Mouse (Mus musculus) intestine, postnatal 0 days (tissue): ENCODE results near the gene Sass6. TPM values are rescaled to one million over a fixed set of nuclear protein-coding genes. Genes with fewer than 3 reads are reported as not detected.
"Not testable (repeated sequence)": the region's sequence is repeated elsewhere in the genome, so short reads cannot be mapped to it uniquely, and the experiment has no call there.

Experiments
- ATAC-seq: fragments of 200-750 bp; cut with Nextera tagmentation; 2 replicates; pipeline ENCODE4 v1.8.0; 2017; ENCODE audit warnings: mild to moderate bottlenecking, moderate TSS enrichment, moderate library complexity
- H3K27ac ChIP-seq: fragments of 300-500 bp; sonication (generic); 2 replicates; pipeline ENCODE4 v1.5.1; 2014; ENCODE audit warnings: mild to moderate bottlenecking, low read depth, low read length, moderate library complexity
- H3K27me3 ChIP-seq: fragments of 300-500 bp; sonication (generic); replicated peaks from 2 replicates; pipeline ENCODE4 v1.6.1; 2014; ENCODE audit warnings: low read length, mixed read lengths; ENCODE audit not compliant: control insufficient read depth, insufficient read depth
- H3K36me3 ChIP-seq: fragments of 300-500 bp; sonication (generic); 2 replicates; pipeline ENCODE4 v1.6.1; 2014; ENCODE audit warnings: mild to moderate bottlenecking, moderate library complexity; ENCODE audit not compliant: control insufficient read depth, insufficient read depth
- H3K4me1 ChIP-seq: fragments of 300-500 bp; sonication (generic); replicated peaks from 2 replicates; pipeline ENCODE4 v1.6.1; 2014; ENCODE audit warnings: antibody characterized with exemption, low read length, mixed read lengths; ENCODE audit not compliant: control insufficient read depth, insufficient read depth
- H3K4me2 ChIP-seq: fragments of 300-500 bp; sonication (generic); replicated peaks from 2 replicates; pipeline ENCODE4 v1.6.1; 2014; ENCODE audit warnings: low read depth, mild to moderate bottlenecking, moderate library complexity
- H3K4me3 ChIP-seq: fragments of 300-500 bp; sonication (generic); 2 replicates; pipeline ENCODE4 v1.5.1; 2014; ENCODE audit warnings: low read depth, low read length
- H3K9ac ChIP-seq: fragments of 300-500 bp; sonication (generic); 2 replicates; pipeline ENCODE4 v1.6.1; 2014; ENCODE audit warnings: mild to moderate bottlenecking, low read depth, low read length
- H3K9me3 ChIP-seq: fragments of 300-500 bp; sonication (generic); 2 replicates; pipeline ENCODE4 v1.6.1; 2016; ENCODE audit warnings: mixed run types; ENCODE audit not compliant: control insufficient read depth
- CTCF ChIP-seq: sonication (generic); IDR thresholded peaks from 2 replicates; pipeline ENCODE4 v1.5.1; 2016; ENCODE audit warnings: low read depth, mild to moderate bottlenecking, control low read depth, antibody characterized with exemption, moderate library complexity
- WGBS: fragments of 180-500 bp; shearing (Covaris S2); extraction: QIAGEN DNeasy Blood & Tissue Kit; methylation state at CpG from one replicate; pipeline ENCODE4 v1.1.7; 2014; 5-methylcytosine and 5-hydroxymethylcytosine counted together
- polyA plus RNA-seq: library from polyadenylated mRNA; unstranded; fragments of >200 nt; fragmentation: Nextera tagmentation; extraction: Ambion mirVana; gene quantifications from 2 replicates; pipeline ENCODE4 v1.2.1, GENCODE M21; 2015

The Sass6 gene
- polyA plus RNA-seq, 1 experiment from 2014 or later: 4.1 TPM

DNA sequence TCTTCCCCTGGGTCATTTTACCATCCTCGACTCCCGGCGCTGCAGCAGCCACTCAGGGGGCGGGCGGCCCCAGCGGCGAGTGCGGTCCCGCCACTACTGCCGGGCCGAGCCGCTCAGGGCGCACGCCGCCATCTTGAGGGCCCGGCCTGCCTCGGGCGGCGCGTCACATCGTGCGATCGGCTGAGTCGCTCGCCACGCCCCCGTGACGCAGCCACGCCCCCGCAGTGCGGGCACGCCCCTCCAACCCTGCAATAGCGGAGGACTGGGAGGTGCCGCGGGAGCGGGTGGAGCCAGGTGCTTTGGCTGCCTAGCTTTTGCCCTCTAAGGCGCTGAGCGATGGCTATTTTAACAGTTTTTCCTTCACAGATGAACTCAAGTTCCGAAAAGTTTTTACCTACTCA, 67.7 kb downstream of the Sass6 start, which contains the start of gene Mfsd14a:
Gene Mfsd14a, minus strand, starts transcription at position 215 of the 401 bp plus-strand sequence.
- Histone ChIP-seq H3K4me2 (peak within 1 kb of the TSS; percentile 70), H3K36me3 (0 out of 2 replicates have a peak, but pooled peaks cover under 1% of the 10 kb centered on the region), H3K4me1 (peaks cover 6% of the 10 kb centered on the region; the same call in 1 of the 2 replicates), H3K9ac (peak within 1 kb of the TSS; percentile 94), H3K4me3 (peak within 1 kb of the TSS; percentile 96), H3K9me3 (no peaks in the 10 kb centered on the region), H3K27me3 (no peaks in the 10 kb centered on the region), H3K27ac (peak within 1 kb of the TSS; percentile 93)
- peak; percentile 97 for ATAC-seq
- WGBS: under 1% methylated on average over 33 of the region's 39 CpGs
- peak; percentile 17; the same call in 1 of the 2 replicates for TF ChIP-seq CTCF

- not testable (repeated sequence) for ATAC-seq, H3K9ac ChIP-seq, H3K36me3 ChIP-seq, H3K4me1 ChIP-seq, H3K4me3 ChIP-seq, H3K4me2 ChIP-seq, H3K9me3 ChIP-seq, H3K27me3 ChIP-seq, H3K27ac ChIP-seq
- WGBS: 90% methylated on average over 9 of the region's 9 CpGs
Observed at GRCm38 (mm10) chr3:116664281-116664680, 69.5 kb downstream of the Sass6 start.

Other genes with a start within 250 kb of the Sass6 start
- 6.5 and 6.6 TPM in 2 replicates for gene Cdc14a, start 170.9 kb upstream of the Sass6 start, polyA plus RNA-seq
- 54.4 and 61.5 TPM in 2 replicates for gene Rtca, start 86.8 kb upstream of the Sass6 start, polyA plus RNA-seq
- 4.4 and 5.2 TPM in 2 replicates for gene Dbt, start 81.9 kb upstream of the Sass6 start, polyA plus RNA-seq
- gene Lrrc39, start 32.0 kb upstream of the Sass6 start, polyA plus RNA-seq: 5.2 and 5.4 TPM in 2 replicates
- 8.2 and 11.0 TPM in 2 replicates for gene Trmt13, start 19.6 kb downstream of the Sass6 start, polyA plus RNA-seq
- 39.4 and 40.0 TPM in 2 replicates for gene Mfsd14a, start 67.7 kb downstream of the Sass6 start, polyA plus RNA-seq
- not detected in 2 replicates for gene Gm43191, start 86.3 kb downstream of the Sass6 start, polyA plus RNA-seq
- 19.1 and 20.0 TPM in 2 replicates for gene Slc35a3, start 117.8 kb downstream of the Sass6 start, polyA plus RNA-seq
- gene Agl, start 213.2 kb downstream of the Sass6 start, polyA plus RNA-seq: 6.3 and 6.9 TPM in 2 replicates